Mouse (Mus musculus): ENCODE data around the gene Il4ra.

Il4ra gene

DNA sequence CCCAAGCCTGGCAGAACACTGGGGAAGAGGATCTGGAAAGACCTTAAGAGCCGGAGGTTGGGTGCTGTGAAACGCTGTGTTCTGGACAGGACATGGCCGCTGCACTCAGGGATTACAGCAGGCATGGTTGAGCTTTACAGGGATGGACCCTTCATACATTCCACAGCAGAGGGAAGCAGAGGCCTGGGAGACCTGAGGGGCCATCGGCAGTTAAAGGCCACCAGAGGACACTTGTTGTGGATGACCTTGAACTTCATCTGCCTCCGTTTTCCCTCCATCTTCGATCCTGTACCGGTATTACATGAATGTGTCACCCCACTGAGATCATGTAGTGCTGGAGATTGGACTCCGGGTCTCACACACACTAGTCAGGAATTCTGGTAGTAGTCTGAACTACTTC is 2.0 kb upstream of the Il4ra start:
- no peak for DNase-seq (ENCODE audit: low read depth, low spot score)

DNA sequence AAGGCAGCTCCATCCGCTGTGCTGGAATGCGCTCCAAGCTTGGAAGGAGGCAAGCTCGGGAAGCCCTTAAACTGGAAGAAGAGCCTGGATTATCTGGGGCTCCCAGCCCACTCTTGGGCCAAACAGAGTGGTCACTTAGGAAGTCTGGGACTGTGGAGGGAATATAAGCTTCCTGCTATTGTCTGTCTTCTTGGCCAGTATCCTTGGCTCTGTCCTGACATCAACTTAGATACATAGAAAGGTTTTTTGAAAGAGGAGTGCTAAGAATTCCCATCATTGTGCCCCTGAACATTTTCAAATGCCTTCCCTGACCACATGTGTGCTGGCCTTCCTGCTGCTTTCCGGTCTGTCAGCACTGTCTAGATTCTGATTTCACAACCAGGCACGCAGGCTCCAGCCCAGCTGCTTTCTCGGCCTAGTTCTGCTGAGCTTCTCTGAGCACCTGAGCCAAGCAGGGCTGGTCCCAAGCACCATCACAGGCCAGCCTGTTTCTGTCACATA is 989 bp upstream of the Il4ra start:
- no peak for DNase-seq (ENCODE audit: low read depth, low spot score)

GRCm38 (mm10) chr7:125552851-125553555 is 1.1 kb downstream of the Il4ra start:
- DNase-seq (ENCODE audit: low read depth, low spot score) = no peak

GRCm38 (mm10) chr7:125553653-125554428 is 1.9 kb downstream of the Il4ra start:
- no peak for DNase-seq (ENCODE audit: low read depth, low spot score)

DNA sequence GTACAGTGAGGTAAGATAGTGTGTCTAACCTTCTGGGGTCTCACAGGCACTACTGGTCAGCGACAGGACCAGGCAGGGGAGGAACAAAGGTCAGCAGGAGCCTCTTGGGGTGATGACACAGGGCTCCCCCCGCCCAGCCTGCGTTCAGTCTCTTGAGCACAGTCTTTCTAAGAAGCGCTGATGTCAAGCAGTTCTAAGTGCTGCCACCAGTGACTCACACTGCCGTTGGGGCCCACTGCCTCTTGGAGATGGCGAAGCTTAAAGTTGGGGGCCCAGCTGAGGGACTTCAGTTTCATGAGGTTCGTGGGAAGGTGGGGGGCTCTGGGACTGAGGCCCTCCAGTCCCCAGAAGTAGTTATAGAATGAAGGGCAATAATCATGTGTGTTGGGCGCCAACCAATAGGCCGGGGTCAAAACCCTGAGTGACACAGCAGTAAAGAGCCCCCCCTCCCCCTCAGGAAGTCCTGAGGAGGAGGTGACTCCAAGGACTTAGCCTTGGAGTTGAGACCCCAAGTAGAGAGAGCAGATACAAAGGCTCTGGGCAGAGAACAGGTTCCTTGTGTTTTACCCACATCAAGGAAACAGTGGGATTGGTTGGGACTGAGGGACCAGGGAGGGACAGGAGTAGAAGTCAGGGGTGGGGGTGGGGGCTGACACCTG is 2.7 kb downstream of the Il4ra start:
- no peak for DNase-seq (ENCODE audit: low read depth, low spot score)

DNA sequence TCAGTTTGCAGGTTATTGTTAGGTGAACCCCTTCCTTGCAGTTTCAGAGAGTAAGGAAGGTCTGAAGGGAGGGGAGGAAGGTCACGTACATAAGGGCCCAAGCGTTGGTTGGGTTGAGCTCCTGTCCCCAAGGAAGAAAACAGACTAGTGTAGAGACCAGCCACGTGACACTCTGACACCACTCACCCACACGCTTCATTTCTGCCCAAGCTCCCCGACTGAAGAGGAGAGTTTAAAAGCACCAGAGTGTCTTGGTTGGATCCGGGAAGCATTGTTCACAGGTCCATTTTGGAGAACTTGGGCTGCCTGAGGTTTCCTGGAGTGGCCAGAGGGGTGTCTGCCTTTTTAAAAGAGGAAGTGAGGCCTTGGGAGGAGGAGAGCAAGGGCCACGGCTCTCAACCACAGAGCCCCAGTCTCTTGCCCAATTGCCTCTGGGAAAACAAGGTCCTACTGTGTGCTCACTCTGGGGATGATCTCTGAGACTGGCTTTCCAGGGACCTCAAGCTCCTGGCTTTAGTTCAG is 3.5 kb downstream of the Il4ra start:
- peak; percentile 27 for DNase-seq (ENCODE audit: low read depth, low spot score)

DNA sequence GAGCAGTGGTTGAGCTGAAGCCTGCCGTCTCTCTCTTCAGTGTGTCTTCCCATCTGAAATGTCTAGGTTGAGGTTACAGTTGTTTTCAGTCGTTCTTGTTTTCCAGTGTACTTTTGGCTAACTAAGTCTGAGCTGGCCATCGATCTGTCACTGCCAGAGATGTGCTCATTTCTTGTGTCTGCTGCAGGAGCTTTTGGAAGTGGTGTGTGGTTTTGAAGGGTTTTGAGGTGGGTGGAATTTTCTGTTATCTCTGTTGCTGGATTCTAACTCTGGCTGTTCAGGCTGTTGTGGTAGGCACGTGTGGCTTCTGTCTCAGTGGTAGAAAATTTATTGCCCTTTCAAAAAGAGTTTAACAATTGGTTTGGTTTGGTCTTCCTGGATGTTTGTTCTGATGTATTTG is 4.2 kb downstream of the Il4ra start:
- no peak for DNase-seq (ENCODE audit: low read depth, low spot score)

DNA sequence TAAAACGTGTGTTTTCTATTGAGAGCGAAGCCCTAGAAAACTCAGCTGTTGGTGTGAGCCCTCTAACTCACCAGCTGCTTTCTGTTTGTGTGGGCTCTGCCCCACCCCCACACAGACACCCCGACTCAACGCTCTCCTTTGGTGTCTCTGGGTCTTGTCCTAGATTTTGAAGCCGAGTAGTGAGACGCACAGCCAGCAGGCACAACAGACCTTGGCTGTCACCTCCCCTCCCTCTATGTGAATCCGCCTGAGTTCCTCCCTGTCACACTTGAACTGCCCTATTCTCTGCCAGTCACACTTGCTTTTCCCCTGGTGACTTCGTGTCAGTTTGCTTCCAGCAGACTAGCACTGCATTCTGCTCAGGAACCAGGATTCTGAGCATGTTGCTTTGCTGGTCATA is 4.9 kb downstream of the Il4ra start:
- DNase-seq (ENCODE audit: low read depth, low spot score) = no peak

GRCm38 (mm10) chr7:125558401-125558945 is 6.6 kb downstream of the Il4ra start:
- DNase-seq (ENCODE audit: low read depth, low spot score) = no peak

- no peak for DNase-seq (ENCODE audit: low read depth, low spot score)
Observed at GRCm38 (mm10) chr7:125558997-125559396, 7.1 kb downstream of the Il4ra start.

- no peak for DNase-seq (ENCODE audit: low read depth, low spot score)
Observed at GRCm38 (mm10) chr7:125559537-125559936, 7.6 kb downstream of the Il4ra start.

DNA sequence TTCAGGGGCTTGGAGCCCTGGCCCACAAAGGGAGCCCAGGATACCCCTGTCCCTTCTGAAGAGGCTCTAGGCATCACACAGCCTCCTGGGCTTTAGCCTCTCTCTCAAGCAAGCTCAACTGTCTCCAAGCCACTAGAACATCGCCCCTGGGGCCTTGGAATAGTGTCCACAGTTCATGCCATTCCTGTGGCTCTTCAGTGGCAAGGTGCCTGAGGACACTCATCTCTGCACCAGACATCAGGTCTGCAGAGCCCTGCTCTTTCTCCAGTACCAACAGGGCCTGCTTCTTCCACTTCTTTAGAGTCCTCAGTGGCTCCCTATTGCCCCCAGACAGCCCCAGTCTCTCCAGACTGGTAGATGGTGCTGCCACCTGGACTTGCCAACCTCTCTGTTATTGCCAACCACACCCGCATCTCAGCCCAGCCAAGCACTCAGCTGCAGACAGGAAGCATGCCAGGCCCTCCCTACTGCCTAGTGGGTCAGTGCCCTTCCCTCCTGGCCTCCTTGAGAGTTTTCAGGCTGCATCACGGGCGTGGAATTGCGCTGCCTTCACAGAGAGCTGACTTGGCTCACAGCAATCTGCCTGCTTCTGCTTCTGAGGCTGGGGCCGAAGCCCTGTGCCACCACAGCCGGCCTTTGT is 8.3 kb downstream of the Il4ra start:
- no peak for DNase-seq (ENCODE audit: low read depth, low spot score)

- no peak for DNase-seq (ENCODE audit: low read depth, low spot score)
Observed at GRCm38 (mm10) chr7:125561085-125561690, 9.3 kb downstream of the Il4ra start.

GRCm38 (mm10) chr7:125562413-125562812 is 10.5 kb downstream of the Il4ra start:
- DNase-seq (ENCODE audit: low read depth, low spot score) = no peak

DNA sequence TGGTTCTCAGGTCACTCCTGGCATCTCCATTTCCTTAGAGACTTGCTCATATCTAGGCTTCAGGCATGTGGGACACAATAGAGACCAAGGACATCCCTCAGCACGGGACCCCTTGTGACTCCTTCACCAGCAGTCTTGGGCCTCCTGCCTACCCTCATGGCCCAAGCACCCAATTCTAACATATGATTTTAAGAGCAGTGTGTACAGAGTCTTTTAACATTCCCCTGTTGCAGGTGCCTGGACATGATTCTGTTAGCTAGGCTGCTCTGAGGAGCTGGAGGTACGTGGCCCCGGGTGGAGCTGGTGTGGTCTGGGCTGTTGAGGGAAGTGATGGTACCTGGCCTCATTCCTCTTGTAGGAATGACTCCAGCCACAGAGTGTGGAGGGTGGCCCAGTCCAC is 11.2 kb downstream of the Il4ra start:
- DNase-seq (ENCODE audit: low read depth, low spot score) = no peak

- no peak for DNase-seq (ENCODE audit: low read depth, low spot score)
Observed at GRCm38 (mm10) chr7:125564316-125565024, 12.6 kb downstream of the Il4ra start.

- no peak for DNase-seq (ENCODE audit: low read depth, low spot score)
Observed at GRCm38 (mm10) chr7:125565516-125566285, 13.8 kb downstream of the Il4ra start.

- DNase-seq (ENCODE audit: low read depth, low spot score) = no peak
Observed at GRCm38 (mm10) chr7:125566420-125566819, 14.5 kb downstream of the Il4ra start.

- DNase-seq (ENCODE audit: low read depth, low spot score) = no peak
Observed at GRCm38 (mm10) chr7:125568888-125569287, 17.0 kb downstream of the Il4ra start.

- no peak for DNase-seq (ENCODE audit: low read depth, low spot score)
Observed at GRCm38 (mm10) chr7:125571891-125572290, 20.0 kb downstream of the Il4ra start.

Measured in telencephalon, adult 2 months (tissue).